Mouse (Mus musculus) bone marrow macrophage, adult 2 months (primary cell): ENCODE data around the gene Ccdc106. TPM values are rescaled to one million over a fixed set of nuclear protein-coding genes. Genes with fewer than 3 reads are reported as not detected.

Source experiments
- H3K27ac ChIP-seq: 2 replicates; pipeline ENCODE4 v1.5.1; 2012; ENCODE audit warnings: low read depth, low read length; ENCODE audit not compliant: insufficient read depth
- H3K4me1 ChIP-seq: 2 replicates; pipeline ENCODE4 v1.6.1; 2012; ENCODE audit warnings: low read length; ENCODE audit not compliant: control insufficient read depth, insufficient read depth
- H3K4me3 ChIP-seq: 2 replicates; pipeline ENCODE4 v1.5.1; 2012; ENCODE audit warnings: mild to moderate bottlenecking, low read length, moderate library complexity; ENCODE audit not compliant: insufficient read depth
- CTCF ChIP-seq: IDR thresholded peaks from 2 replicates; pipeline ENCODE4 v1.5.1; 2012; ENCODE audit warnings: low read depth, mild to moderate bottlenecking, low read length, moderate library complexity
- POLR2A ChIP-seq: IDR thresholded peaks from 2 replicates; pipeline ENCODE4 v1.6.1; 2012; ENCODE audit warnings: mild to moderate bottlenecking, low read depth, low read length, borderline replicate concordance
- polyA plus RNA-seq: library from polyadenylated mRNA; stranded (reverse); fragments of >200 nt; gene quantifications from 2 replicates; pipeline ENCODE4 v1.2.4, GENCODE M21; 2012; ENCODE audit not compliant: missing spikeins, insufficient read depth, insufficient read length

Ccdc106 gene
- polyA plus RNA-seq, 1 experiment, result 0.43 TPM

DNA sequence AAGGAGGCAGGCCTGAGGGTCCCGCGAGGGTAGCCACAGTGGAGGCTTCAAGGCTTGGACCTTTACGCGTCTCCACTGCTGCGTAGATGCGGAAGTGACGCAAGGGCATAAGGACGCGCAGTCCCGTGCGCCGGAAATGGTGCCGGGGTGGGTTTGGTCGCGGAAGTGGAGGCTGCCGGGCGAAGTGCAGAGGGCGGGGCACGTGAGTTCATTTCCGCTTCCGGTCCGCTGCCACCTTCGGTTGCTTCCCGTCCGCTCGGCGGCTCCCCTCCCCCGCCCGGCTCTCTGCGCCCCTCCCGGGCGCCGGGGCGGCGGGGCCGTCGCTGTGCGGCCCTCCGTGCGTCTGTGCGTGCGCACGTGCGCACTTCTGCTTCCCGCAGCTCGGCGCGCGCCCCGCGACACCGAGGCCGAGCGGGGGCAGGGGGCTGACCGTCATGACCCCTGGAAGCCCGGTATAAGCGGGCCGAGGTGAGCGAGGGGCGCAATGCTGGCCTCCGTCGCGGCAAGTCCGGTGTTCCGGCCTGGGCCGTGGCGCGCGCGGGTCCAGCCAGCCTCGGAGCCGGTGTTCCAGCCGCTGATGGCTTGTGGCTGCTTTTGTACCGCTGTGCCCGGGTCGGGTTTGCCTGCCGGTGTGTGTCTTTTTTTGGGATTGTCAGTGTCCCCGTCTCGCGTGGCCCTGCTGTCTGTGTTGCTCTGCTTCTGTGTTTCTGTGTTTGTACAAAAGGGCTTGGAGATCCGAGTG lies 59.8 kb downstream of the Ccdc106 start, which contains the start of gene Epn1:
Epn1 (plus strand) TSS at position 226 of the 742 bp plus-strand sequence.
- peaks cover 42% of the 10 kb centered on the region for H3K4me1 ChIP-seq
- H3K27ac ChIP-seq, result peak within 1 kb of the TSS; percentile 79
- TF ChIP-seq CTCF, result no peak
- TF ChIP-seq POLR2A, result no peak
- peak within 1 kb of the TSS; percentile 67 for H3K4me3 ChIP-seq

- Histone ChIP-seq H3K4me3 (peak overlapping the region; percentile 67), H3K27ac (peak overlapping the region; percentile 79), H3K4me1 (peaks cover 39% of the 10 kb centered on the region)
- TF ChIP-seq CTCF (no peak), POLR2A (no peak)
Measured at GRCm38 (mm10) chr7:5080815-5081214, 60.5 kb downstream of the Ccdc106 start.

GRCm38 (mm10) chr7:5081241-5081640 lies 60.9 kb downstream of the Ccdc106 start:
- TF ChIP-seq POLR2A, result no peak
- TF ChIP-seq CTCF, result no peak
- peak overlapping the region; percentile 20; the same call in 1 of the 2 replicates for H3K27ac ChIP-seq
- H3K4me3 ChIP-seq, result peak overlapping the region; percentile 67
- H3K4me1 ChIP-seq, result peaks cover 37% of the 10 kb centered on the region

DNA sequence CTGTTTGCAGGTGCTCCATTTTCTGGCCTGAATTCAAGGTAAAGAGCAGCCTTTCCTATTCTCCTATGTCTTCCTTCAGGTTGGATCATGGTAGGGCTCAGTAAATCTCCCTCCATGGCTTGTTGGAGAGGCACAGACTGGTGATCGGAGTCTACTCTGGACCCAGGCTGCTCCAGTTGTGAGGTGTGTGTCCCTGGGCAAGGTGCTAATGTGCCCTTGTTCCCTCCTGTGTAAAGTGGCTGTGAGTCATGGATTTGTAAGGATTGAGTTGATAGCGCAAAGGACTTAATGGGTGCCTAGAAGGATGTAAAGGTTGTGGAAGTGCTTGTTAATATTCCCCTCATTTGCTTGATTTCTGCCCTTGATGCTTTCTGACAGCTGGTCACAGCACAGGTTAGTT lies 61.6 kb downstream of the Ccdc106 start:
- Histone ChIP-seq H3K4me1 (peaks cover 34% of the 10 kb centered on the region), H3K27ac (peak overlapping the region; percentile 9), H3K4me3 (peak overlapping the region; percentile 67)
- TF ChIP-seq CTCF (no peak), POLR2A (no peak)

DNA sequence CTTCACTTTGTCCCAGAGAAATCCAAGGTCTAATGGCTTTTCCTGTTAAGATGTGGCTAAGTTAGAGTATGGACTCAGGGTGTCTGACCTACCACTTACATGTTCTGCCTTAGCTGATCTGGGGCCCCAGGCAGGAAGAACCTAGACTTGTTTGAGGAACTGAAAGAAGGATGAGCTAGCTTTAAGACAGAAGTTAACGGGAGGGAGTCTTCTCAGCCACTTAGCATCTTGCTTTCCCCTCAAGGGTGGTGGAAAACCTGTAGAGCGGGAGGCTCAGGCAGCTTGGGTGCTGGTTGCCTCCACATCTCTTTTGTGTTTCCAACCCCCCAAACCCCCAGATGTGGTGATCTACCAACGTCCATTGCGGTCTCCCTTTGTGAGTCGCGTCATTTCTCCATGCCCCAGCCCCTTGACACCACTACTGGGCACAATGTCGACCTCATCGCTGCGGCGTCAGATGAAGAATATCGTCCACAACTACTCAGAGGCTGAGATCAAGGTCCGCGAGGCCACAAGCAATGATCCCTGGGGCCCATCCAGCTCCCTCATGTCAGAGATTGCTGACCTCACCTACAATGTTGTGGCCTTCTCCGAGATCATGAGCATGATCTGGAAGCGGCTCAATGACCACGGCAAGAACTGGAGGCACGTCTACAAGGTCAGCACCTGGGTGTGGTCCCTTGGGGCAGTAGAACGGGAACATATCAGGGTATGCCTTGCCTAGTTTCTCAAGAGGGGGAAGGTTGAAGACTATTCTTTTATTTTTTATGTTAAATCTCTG lies 63.2 kb downstream of the Ccdc106 start:
- H3K4me1 ChIP-seq, result peaks cover 38% of the 10 kb centered on the region
- H3K27ac ChIP-seq, result peak overlapping the region; percentile 87
- TF ChIP-seq CTCF (no peak), POLR2A (no peak)
- H3K4me3 ChIP-seq, result peak overlapping the region; percentile 41

DNA sequence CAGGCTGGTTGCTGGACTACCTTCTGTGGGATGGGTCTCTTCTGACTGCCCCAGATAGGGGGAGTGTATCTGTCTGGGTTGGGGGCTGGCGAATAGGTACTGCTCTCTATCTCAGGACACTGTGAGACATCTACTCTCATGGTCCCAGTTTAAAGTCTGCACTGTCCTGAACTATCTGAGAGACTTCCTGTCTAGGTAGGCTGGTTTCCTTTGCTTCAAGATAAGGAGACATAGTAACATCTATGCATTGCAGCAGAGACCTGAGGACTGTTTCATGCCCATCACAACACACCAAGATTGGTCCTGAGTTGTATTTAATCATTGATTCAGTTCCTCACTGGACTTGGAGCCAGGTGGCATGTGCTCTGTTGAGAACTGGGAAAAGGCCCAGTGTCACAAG lies 65.2 kb downstream of the Ccdc106 start:
- Histone ChIP-seq H3K4me1 (peaks cover 33% of the 10 kb centered on the region), H3K27ac (no peak overlapping the region), H3K4me3 (no peak overlapping the region)
- TF ChIP-seq CTCF (no peak), POLR2A (no peak)

DNA sequence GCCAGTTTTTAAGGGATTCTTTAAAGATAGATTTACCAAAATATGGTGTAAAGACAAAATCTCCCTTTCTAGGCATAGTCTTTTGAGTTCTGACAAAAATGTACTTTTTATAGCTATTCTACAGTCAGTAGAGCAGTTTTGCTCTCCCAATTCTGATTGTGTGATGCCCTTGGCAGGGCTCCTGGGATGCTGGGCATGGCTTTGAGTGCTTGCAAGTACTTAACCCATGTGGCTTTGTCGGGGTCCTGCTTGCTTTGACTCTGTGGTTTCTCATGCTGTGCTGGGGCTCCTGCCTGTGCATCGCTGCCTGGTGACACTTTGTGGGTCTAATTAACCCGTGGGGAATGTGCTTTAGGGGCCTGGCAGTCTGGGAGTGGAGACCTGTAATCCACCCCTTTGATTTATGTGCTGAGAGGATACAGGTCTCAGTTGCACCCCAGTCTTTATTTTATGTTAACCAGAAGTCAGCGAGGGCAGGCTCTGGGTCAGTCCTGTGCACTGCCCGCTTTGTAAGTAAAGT lies 66.6 kb downstream of the Ccdc106 start:
- no peak overlapping the region for H3K27ac ChIP-seq
- TF ChIP-seq POLR2A (no peak), CTCF (no peak)
- peaks cover 31% of the 10 kb centered on the region for H3K4me1 ChIP-seq
- no peak overlapping the region for H3K4me3 ChIP-seq

DNA sequence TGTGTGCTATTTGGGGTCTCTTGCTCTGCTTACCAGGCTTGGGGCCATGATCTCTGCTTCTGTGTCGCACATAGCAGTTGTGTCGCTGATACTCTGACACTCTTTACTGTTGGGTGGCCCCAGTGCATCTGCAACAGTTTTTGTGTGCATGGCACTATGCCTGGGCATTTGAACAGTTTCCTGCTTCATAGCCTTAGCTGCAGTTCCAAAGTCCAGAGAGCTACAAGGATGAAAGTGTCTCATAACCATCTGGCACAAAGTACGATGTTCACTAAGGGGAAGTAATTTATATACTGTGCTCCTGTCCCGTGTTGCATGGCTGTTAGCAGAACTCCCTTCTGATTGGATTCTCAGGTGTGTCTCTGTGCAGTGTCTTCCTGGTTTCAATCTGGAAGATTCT lies 67.5 kb downstream of the Ccdc106 start:
- no peak overlapping the region for H3K27ac ChIP-seq
- no peak for TF ChIP-seq CTCF
- TF ChIP-seq POLR2A, result no peak
- H3K4me3 ChIP-seq, result no peak overlapping the region
- H3K4me1 ChIP-seq, result peaks cover 24% of the 10 kb centered on the region

DNA sequence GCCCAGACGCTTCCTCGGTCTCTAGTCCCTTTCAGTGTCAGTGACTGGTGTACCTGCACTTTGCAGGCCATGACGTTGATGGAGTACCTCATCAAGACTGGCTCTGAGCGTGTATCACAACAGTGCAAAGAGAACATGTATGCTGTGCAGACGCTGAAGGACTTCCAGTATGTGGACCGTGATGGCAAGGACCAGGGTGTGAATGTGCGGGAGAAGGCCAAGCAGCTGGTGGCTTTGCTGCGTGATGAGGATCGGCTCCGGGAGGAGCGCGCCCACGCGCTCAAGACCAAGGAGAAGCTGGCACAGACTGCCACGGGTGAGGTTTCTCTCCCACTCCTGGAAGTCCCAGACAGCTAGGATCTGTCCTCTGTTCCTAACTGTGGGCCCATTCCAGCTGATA lies 69.5 kb downstream of the Ccdc106 start:
- Histone ChIP-seq H3K4me1 (peaks cover 12% of the 10 kb centered on the region), H3K27ac (no peak overlapping the region), H3K4me3 (no peak overlapping the region)
- TF ChIP-seq POLR2A (no peak), CTCF (no peak)

- Histone ChIP-seq H3K4me3 (no peak overlapping the region), H3K4me1 (peaks cover 9% of the 10 kb centered on the region; the same call in 1 of the 2 replicates), H3K27ac (no peak overlapping the region)
- TF ChIP-seq POLR2A, result no peak
- no peak for TF ChIP-seq CTCF
Measured at GRCm38 (mm10) chr7:5091008-5091728, 70.8 kb downstream of the Ccdc106 start.
